Mouse (Mus musculus) heart, postnatal 0 days (tissue): ENCODE measurements at regions not wholly inside any gene's neighbourhood (a gene's known extent, or its start where the extent isn't known, plus 50 kb on each side); places are given as distances from the start of the nearest gene placed in this dataset.

ENCODE experiments used
- ATAC-seq: fragments of 200-750 bp; cut with Nextera tagmentation; 2 replicates; pipeline ENCODE4 v1.8.0; 2017; ENCODE audit warnings: low read depth, moderate number of reproducible peaks, moderate library complexity; ENCODE audit not compliant: insufficient read depth
- DNase-seq: peaks from one replicate; pipeline ENCODE4 v3.0.0-alpha.2; 2016; ENCODE audit warnings: low spot score
- H3K27ac ChIP-seq: fragments of 300-500 bp; sonication (generic); 2 replicates; pipeline ENCODE4 v1.5.1; 2014; ENCODE audit warnings: low read depth, mild to moderate bottlenecking
- H3K27me3 ChIP-seq: fragments of 300-500 bp; sonication (generic); 2 replicates; pipeline ENCODE4 v1.6.1; 2014; ENCODE audit warnings: low read length, mixed read lengths; ENCODE audit not compliant: control insufficient read depth, insufficient read depth
- H3K36me3 ChIP-seq: fragments of 300-500 bp; sonication (generic); replicated peaks from 2 replicates; pipeline ENCODE4 v1.6.1; 2014; ENCODE audit warnings: low read length, mixed read lengths; ENCODE audit not compliant: control insufficient read depth, insufficient read depth
- H3K4me1 ChIP-seq: fragments of 300-500 bp; sonication (generic); 2 replicates; pipeline ENCODE4 v1.6.1; 2014; ENCODE audit warnings: antibody characterized with exemption; ENCODE audit not compliant: control insufficient read depth, insufficient read depth
- H3K4me2 ChIP-seq: fragments of 300-500 bp; sonication (generic); 2 replicates; pipeline ENCODE4 v1.6.1; 2014; ENCODE audit warnings: low read depth, mild to moderate bottlenecking, low read length, moderate library complexity
- H3K4me3 ChIP-seq: fragments of 300-500 bp; sonication (generic); 2 replicates; pipeline ENCODE4 v1.5.1; 2014; ENCODE audit warnings: low read depth, low read length
- H3K9ac ChIP-seq: fragments of 300-500 bp; sonication (generic); replicated peaks from 2 replicates; pipeline ENCODE4 v1.6.1; 2014; ENCODE audit warnings: low read depth, low read length, mixed read lengths
- H3K9me3 ChIP-seq: fragments of 300-500 bp; sonication (generic); replicated peaks from 2 replicates; pipeline ENCODE4 v1.6.1; 2016; ENCODE audit warnings: low read length; ENCODE audit not compliant: control insufficient read depth
- CTCF ChIP-seq: IDR thresholded peaks from 2 replicates; pipeline ENCODE4 v1.5.1; 2016; ENCODE audit warnings: antibody characterized with exemption, control low read depth, low read depth
- EP300 ChIP-seq: IDR thresholded peaks from 2 replicates; pipeline ENCODE4 v1.6.1; 2016; ENCODE audit warnings: antibody characterized with exemption, low read depth
- WGBS: fragments of 180-500 bp; shearing (Covaris S2); extraction: QIAGEN DNeasy Blood & Tissue Kit; methylation state at CpG from one replicate; pipeline ENCODE4 v1.1.7; 2014; 5-methylcytosine and 5-hydroxymethylcytosine counted together

DNA sequence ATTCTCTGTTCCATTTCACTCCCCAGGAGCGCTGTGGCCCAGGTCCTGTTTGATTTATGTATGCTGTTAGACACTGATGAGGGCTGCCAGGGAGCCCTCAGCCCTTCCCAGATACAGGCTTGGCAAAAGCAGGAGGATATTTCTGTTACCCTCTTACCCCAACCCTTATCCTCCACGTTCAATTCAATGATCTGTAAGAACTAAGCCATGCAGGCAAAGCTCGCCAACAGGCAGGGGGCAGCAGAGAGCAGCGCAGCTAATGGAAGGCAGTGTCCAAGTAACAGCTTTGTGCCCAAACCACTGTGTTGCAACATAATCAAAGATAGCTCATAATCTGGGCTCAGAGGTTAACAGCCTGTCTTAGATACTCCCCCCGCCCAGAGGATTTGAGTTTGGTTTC is 166.8 kb upstream of the Eif4g2 start:
- H3K9me3 ChIP-seq, result no peaks in the 10 kb centered on the region
- 36% methylated on average over 5 of the region's 5 CpGs for WGBS
- DNase-seq (no peak), ATAC-seq (no peak)
- H3K4me2 ChIP-seq, result no peak overlapping the region
- no peak overlapping the region for H3K9ac ChIP-seq
- H3K36me3 ChIP-seq, result no peaks in the 10 kb centered on the region
- H3K4me1 ChIP-seq, result no peaks in the 10 kb centered on the region
- TF ChIP-seq EP300 (no peak), CTCF (peak; percentile 94)
- H3K27ac ChIP-seq, result no peak overlapping the region
- H3K4me3 ChIP-seq, result no peak overlapping the region
- H3K27me3 ChIP-seq, result no peaks in the 10 kb centered on the region

DNA sequence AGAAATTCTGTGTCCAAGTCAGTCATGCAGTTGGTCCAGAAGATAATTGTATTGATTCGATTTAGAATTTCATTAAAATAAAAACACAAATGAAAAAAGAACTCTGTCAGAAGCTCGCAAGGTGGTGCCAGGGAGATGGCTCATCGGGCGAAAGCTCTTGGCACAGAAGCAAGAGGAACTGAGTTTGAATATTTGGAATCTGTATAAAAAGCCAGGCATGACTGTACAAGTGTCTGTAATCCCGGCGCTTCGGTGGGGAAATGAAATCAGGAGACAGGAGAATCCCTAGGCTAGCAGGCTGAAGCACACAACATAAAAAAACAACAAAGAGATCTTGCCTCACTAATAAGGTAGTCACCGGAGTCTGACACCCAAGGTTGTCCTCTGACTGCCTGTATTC is 162.7 kb upstream of the Eif4g2 start:
- Histone ChIP-seq H3K27me3 (no peaks in the 10 kb centered on the region), H3K9ac (no peak overlapping the region), H3K4me3 (no peak overlapping the region), H3K4me2 (no peak overlapping the region), H3K36me3 (no peaks in the 10 kb centered on the region), H3K27ac (no peak overlapping the region), H3K9me3 (no peaks in the 10 kb centered on the region), H3K4me1 (no peaks in the 10 kb centered on the region; the same call in 1 of the 2 replicates)
- no peak for ATAC-seq
- 87% methylated on average over 8 of the region's 8 CpGs for WGBS
- no peak for TF ChIP-seq EP300
- TF ChIP-seq CTCF, result no peak
- no peak for DNase-seq

DNA sequence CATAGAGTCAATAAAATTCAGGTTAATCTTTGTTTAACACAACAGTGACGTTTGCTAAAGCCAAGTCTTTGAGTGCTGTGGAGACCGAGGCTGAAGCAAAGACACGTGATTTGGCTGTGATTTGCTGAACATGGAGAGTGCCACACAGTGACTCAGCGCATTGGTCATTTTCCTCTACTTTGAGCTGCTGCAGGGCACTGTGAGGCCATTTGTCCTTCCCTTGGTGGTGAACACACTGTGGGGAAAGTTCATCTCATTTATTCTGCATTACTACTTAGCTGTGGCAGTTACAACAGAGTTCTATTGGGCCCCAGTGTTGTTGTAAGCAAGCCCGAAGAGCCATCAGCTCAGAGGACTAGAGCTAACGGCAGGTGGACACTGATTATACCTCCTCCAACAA is 162.2 kb upstream of the Eif4g2 start:
- ATAC-seq (no peak), DNase-seq (no peak)
- H3K4me1 ChIP-seq, result no peaks in the 10 kb centered on the region; the same call in 1 of the 2 replicates
- 83% methylated on average over 6 of the region's 6 CpGs for WGBS
- no peak overlapping the region for H3K9ac ChIP-seq
- no peak overlapping the region for H3K4me3 ChIP-seq
- no peak for TF ChIP-seq EP300
- no peak for TF ChIP-seq CTCF
- H3K27me3 ChIP-seq, result no peaks in the 10 kb centered on the region
- H3K4me2 ChIP-seq, result no peak overlapping the region
- no peaks in the 10 kb centered on the region for H3K36me3 ChIP-seq
- H3K27ac ChIP-seq, result no peak overlapping the region
- H3K9me3 ChIP-seq, result no peaks in the 10 kb centered on the region

DNA sequence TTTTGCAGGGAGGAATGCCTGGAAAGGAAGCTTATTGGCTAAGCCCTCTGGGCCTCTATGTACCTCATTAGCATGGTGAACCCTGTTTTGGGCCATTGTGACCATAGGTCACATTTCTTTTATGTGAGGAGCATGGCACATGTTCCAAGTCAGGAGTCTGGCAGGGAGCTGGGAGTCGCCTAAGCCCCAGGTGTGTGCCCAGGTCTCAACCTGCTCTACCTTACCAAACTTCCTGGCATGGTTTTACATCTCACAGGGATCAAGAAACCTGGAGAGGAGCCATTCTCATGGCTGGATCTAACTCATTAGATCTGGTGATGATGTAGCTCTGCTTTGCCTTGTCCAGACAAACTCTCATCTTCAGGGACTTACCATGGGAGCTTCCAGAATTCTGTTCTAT is 161.0 kb upstream of the Eif4g2 start:
- H3K27ac ChIP-seq, result no peak overlapping the region
- WGBS, result 89% methylated on average over 1 of the region's 1 CpGs
- H3K9me3 ChIP-seq, result no peaks in the 10 kb centered on the region
- H3K27me3 ChIP-seq, result no peaks in the 10 kb centered on the region
- no peak overlapping the region for H3K9ac ChIP-seq
- H3K4me3 ChIP-seq, result no peak overlapping the region
- no peaks in the 10 kb centered on the region; the same call in none of the 2 replicates for H3K4me1 ChIP-seq
- no peaks in the 10 kb centered on the region for H3K36me3 ChIP-seq
- ATAC-seq (no peak), DNase-seq (no peak)
- TF ChIP-seq CTCF, result no peak
- TF ChIP-seq EP300, result no peak
- H3K4me2 ChIP-seq, result no peak overlapping the region

DNA sequence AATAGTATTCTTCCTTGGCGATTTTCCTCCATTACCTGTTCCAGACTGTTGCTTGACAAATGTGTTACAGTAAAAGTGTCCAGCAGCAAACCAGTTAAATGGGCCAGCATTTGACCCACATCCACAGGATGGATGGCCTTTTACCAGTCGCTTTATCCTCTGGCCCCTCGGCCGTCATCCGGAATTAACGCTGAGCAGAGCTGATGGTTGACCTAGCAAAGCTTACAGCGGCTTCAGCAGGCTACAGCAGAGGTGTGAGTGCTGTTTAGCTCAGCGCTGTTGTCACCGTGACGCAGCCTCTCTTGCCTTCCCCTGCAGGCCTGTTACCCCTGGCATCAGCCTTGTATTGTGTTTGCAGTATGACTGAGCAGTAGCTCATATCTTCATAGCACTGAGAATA is 159.8 kb upstream of the Eif4g2 start:
- no peaks in the 10 kb centered on the region for H3K27me3 ChIP-seq
- TF ChIP-seq CTCF, result no peak
- H3K36me3 ChIP-seq, result no peaks in the 10 kb centered on the region
- DNase-seq (no peak), ATAC-seq (no peak)
- no peak overlapping the region for H3K4me2 ChIP-seq
- H3K27ac ChIP-seq, result no peak overlapping the region
- no peaks in the 10 kb centered on the region for H3K9me3 ChIP-seq
- 47% methylated on average over 10 of the region's 10 CpGs for WGBS
- no peaks in the 10 kb centered on the region; the same call in none of the 2 replicates for H3K4me1 ChIP-seq
- H3K4me3 ChIP-seq, result no peak overlapping the region
- no peak overlapping the region for H3K9ac ChIP-seq

DNA sequence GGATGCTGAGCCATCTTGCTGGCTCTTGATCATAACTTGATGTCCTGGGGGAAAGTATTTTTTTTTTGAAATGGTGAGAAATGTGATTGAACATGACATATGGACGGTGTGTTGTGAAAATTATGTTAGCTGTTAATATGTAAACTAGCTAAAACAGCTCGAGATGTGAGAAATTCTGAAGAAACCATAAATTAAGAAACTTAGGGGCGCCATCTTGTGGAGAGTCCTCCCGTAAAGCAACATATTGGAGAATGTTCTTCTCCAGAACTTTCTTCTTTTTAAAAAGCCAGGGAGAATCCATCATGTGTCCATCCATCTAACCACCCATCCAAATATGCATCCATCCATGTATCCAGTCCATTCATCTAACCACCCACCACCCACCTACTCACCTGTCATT is 158.7 kb upstream of the Eif4g2 start:
- TF ChIP-seq EP300 (no peak), CTCF (peak; percentile 56)
- Histone ChIP-seq H3K27me3 (no peaks in the 10 kb centered on the region), H3K27ac (no peak overlapping the region), H3K9ac (no peak overlapping the region), H3K36me3 (no peaks in the 10 kb centered on the region), H3K4me1 (no peaks in the 10 kb centered on the region; the same call in none of the 2 replicates), H3K9me3 (no peaks in the 10 kb centered on the region), H3K4me2 (no peak overlapping the region), H3K4me3 (no peak overlapping the region)
- no peak for DNase-seq
- no peak for ATAC-seq
- WGBS, result 34% methylated on average over 4 of the region's 4 CpGs
